Mouse (Mus musculus) limb, embryonic 14.5 days (tissue): Measurements from ENCODE around the gene Insm1. TPM values are rescaled to one million over a fixed set of nuclear protein-coding genes. Genes with fewer than 3 reads are reported as not detected.

Experiments
- ATAC-seq: fragments of 200-750 bp; cut with Nextera tagmentation; 2 replicates; pipeline ENCODE4 v1.8.0; 2017; ENCODE audit warnings: low read depth, moderate number of reproducible peaks, moderate TSS enrichment; ENCODE audit not compliant: low FRiP score
- DNase-seq: peaks from one replicate; pipeline ENCODE4 v3.0.0-alpha.2; 2015; ENCODE audit warnings: low spot score
- H3K27ac ChIP-seq: fragments of 300-500 bp; sonication (generic); replicated peaks from 2 replicates; pipeline ENCODE4 v1.5.1; 2014; ENCODE audit warnings: low read depth, mild to moderate bottlenecking, low read length, moderate library complexity, mixed read lengths
- H3K27me3 ChIP-seq: fragments of 300-500 bp; sonication (generic); 2 replicates; pipeline ENCODE4 v1.6.1; 2014; ENCODE audit warnings: low read length, mixed read lengths; ENCODE audit not compliant: control insufficient read depth, insufficient read depth
- H3K36me3 ChIP-seq: fragments of 300-500 bp; sonication (generic); 2 replicates; pipeline ENCODE4 v1.6.1; 2014; ENCODE audit warnings: mild to moderate bottlenecking, low read length, moderate library complexity, mixed read lengths; ENCODE audit not compliant: control insufficient read depth, insufficient read depth
- H3K4me1 ChIP-seq: fragments of 300-500 bp; sonication (generic); 2 replicates; pipeline ENCODE4 v1.6.1; 2014; ENCODE audit warnings: antibody characterized with exemption, low read length, mixed read lengths; ENCODE audit not compliant: control insufficient read depth, insufficient read depth
- H3K4me2 ChIP-seq: fragments of 300-500 bp; sonication (generic); replicated peaks from 2 replicates; pipeline ENCODE4 v1.6.1; 2014; ENCODE audit warnings: low read depth, mild to moderate bottlenecking, low read length, moderate library complexity; ENCODE audit not compliant: severe bottlenecking
- H3K4me3 ChIP-seq: fragments of 300-500 bp; sonication (generic); replicated peaks from 2 replicates; pipeline ENCODE4 v1.5.1; 2014; ENCODE audit warnings: low read length
- H3K9ac ChIP-seq: fragments of 300-500 bp; sonication (generic); 2 replicates; pipeline ENCODE4 v1.6.1; 2014; ENCODE audit warnings: mild to moderate bottlenecking, low read depth, low read length, moderate library complexity; ENCODE audit not compliant: severe bottlenecking
- H3K9me3 ChIP-seq: fragments of 300-500 bp; sonication (generic); 2 replicates; pipeline ENCODE4 v1.6.1; 2016; ENCODE audit warnings: low read length; ENCODE audit not compliant: control insufficient read depth
- POLR2A ChIP-seq: fragments of 200-500 bp; IDR thresholded peaks from 2 replicates; pipeline ENCODE4 v1.8.0; 2012; ENCODE audit warnings: inconsistent platforms, mild to moderate bottlenecking, moderate library complexity, borderline replicate concordance; ENCODE audit not compliant: insufficient read depth, insufficient read length; ENCODE audit errors: extremely low read depth
- WGBS: fragments of 180-500 bp; shearing (Covaris S2); extraction: QIAGEN DNeasy Blood & Tissue Kit; methylation state at CpG from one replicate; pipeline ENCODE4 v1.1.7; 2014; 5-methylcytosine and 5-hydroxymethylcytosine counted together
- polyA plus RNA-seq, 2 experiments: library from polyadenylated mRNA; depleted of rRNA in 1 of 2; stranded (reverse) in 1 of 2; unstranded in 1 of 2; fragments of >200 nt; fragmentation: Nextera tagmentation in 1 of 2; extraction: Ambion mirVana in 1 of 2; gene quantifications; 2 replicates each; pipeline versions ENCODE4 v1.2.1 to v1.2.3; 2012 to 2014

Gene Insm1
- polyA plus RNA-seq (2012; rRNA removed) (0.35 and 0.41 TPM in 2 replicates), polyA plus RNA-seq (2014; fragmentation: Nextera tagmentation; extraction: Ambion mirVana) (0.07 TPM in 1 of 2 replicates, not detected in the other)

DNA sequence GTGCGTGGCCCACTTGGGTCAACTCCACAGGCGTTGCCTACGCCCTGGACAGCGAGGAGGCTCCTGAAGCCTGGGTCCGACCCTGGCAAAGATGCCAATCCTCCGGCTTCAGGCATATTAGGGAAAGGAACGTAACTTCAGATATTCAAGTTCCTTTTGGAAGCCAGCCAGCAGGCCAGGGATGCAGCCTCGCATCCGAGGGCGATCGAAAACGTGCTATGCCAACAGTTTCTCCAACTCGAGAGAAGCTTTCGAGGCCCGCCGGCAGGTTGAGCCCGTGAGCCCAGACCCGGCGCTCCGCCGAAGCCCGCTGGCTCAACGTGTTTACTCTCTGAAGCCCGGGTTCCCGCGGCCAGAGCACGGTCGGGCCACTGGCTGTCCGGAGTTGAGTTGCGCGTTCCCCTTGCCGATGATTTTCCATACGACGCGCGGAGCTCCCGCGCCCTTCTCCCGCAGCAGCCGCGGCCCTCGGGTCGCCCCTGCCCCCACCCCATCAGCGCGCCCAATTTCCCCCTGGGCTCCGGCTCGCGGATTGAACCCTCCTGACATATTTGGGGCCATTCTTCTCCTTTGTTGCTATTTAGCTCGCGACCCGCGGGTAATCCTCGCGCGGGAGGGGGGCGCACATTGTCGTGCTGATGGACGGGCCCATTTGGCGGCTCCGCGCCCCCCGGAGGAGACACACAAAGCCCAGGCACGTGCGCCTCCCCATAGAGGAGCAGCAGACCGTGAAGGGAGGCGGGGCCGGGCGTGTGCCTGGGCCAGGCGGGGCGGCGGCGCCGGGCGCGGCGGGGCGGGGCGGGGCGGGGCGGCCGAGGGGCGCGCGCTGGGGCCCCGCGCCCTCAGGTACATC lies at the start of gene Insm1:
Gene Insm1 (plus strand): TSS at position 846 of the 853 bp plus-strand sequence.
- H3K27ac ChIP-seq: no peak within 1 kb of the TSS
- DNase-seq: no peak

GRCm38 (mm10) chr2:146172106-146172505 lies 49.6 kb upstream of the Insm1 start:
- TF ChIP-seq POLR2A: no peak
- Histone ChIP-seq H3K36me3 (no peaks in the 10 kb centered on the region), H3K27ac (no peak overlapping the region), H3K4me2 (no peak overlapping the region), H3K9ac (no peak overlapping the region), H3K9me3 (no peaks in the 10 kb centered on the region), H3K4me1 (no peaks in the 10 kb centered on the region), H3K4me3 (no peak overlapping the region), H3K27me3 (no peaks in the 10 kb centered on the region)
- ATAC-seq (no peak), DNase-seq (no peak)
- WGBS: 48% methylated on average over 4 of the region's 4 CpGs

More for the DNA sequence above, at the start of gene Insm1:
- peaks cover 17% of the 10 kb centered on the region for H3K4me1 ChIP-seq
- H3K4me2 ChIP-seq: peak within 1 kb of the TSS; percentile 94
- no peaks in the 10 kb centered on the region for H3K9me3 ChIP-seq
- peak; percentile 54; the same call in 1 of the 2 replicates for ATAC-seq
- peaks cover 91% of the 10 kb centered on the region for H3K27me3 ChIP-seq
- H3K36me3 ChIP-seq: no peaks in the 10 kb centered on the region
- TF ChIP-seq POLR2A: no peak
- WGBS: under 1% methylated on average over 49 of the region's 86 CpGs
- H3K4me3 ChIP-seq: peak within 1 kb of the TSS; percentile 48
- H3K9ac ChIP-seq: 0 out of 2 replicates have a peak within 1 kb of the TSS, but pooled peaks have one; percentile 3

DNA sequence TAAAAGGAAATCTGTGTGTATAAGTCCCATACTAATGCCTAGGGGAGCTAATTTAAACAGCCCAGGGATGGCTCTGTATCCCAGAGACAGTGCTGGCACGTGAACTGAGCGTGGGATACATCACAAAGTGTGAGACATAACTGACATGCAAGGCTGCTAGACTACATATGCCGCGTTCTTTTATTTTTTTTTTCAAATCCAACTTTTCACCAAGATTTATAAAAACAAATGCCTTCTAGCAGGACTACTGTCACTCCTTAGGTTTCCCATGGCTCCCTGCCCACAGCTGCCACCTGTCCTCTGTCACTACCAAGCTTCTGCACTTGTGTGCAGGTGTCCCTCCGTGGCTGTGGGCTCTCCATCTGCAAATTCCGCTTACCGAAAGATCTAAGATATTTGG lies 47.5 kb upstream of the Insm1 start:
- H3K4me2 ChIP-seq: no peak overlapping the region
- WGBS: 85% methylated on average over 7 of the region's 7 CpGs
- no peaks in the 10 kb centered on the region for H3K27me3 ChIP-seq
- TF ChIP-seq POLR2A: no peak
- H3K27ac ChIP-seq: no peak overlapping the region
- no peak overlapping the region for H3K4me3 ChIP-seq
- no peaks in the 10 kb centered on the region for H3K9me3 ChIP-seq
- no peaks in the 10 kb centered on the region for H3K36me3 ChIP-seq
- H3K4me1 ChIP-seq: no peaks in the 10 kb centered on the region
- no peak for ATAC-seq
- no peak for DNase-seq
- H3K9ac ChIP-seq: no peak overlapping the region

- Histone ChIP-seq H3K27ac (no peak overlapping the region), H3K4me1 (no peaks in the 10 kb centered on the region), H3K36me3 (no peaks in the 10 kb centered on the region), H3K9ac (no peak overlapping the region), H3K4me3 (no peak overlapping the region), H3K9me3 (no peaks in the 10 kb centered on the region), H3K27me3 (no peaks in the 10 kb centered on the region), H3K4me2 (no peak overlapping the region)
- 72% methylated on average over 1 of the region's 1 CpGs for WGBS
- DNase-seq (no peak), ATAC-seq (no peak)
- TF ChIP-seq POLR2A: no peak
These were observed 43.0 kb upstream of the Insm1 start for GRCm38 (mm10) chr2:146178718-146179117.

GRCm38 (mm10) chr2:146183830-146184793 lies 37.6 kb upstream of the Insm1 start:
- Histone ChIP-seq H3K9ac (no peak overlapping the region), H3K27me3 (no peaks in the 10 kb centered on the region), H3K9me3 (no peaks in the 10 kb centered on the region), H3K4me2 (no peak overlapping the region), H3K4me1 (no peaks in the 10 kb centered on the region), H3K4me3 (no peak overlapping the region), H3K27ac (no peak overlapping the region), H3K36me3 (no peaks in the 10 kb centered on the region)
- 76% methylated on average over 24 of the region's 24 CpGs for WGBS
- DNase-seq: no peak
- ATAC-seq: no peak
- TF ChIP-seq POLR2A: no peak
